ENCODE assay signal across 13 mouse cellular contexts in the genomic region with DNA sequence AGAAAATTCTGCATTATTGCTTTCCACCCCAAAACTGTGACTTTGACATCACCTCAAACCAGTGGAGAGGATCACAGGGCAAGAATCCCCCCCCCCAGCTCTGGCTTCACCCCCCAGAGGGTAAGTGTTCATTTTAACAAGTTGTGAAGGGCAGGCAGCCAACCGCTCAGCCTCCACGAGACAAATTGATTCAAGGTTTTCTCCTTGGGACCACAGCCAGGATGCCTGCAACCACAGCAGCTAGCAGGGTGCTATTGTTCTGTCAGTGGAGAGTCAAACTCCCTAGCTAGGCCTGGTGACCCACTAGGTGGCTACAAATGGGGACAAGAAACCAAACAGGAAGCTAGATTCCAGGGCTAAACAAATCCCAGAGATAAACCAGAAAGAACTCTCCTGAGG.
A peak's percentile ranks its signal among the peaks of the same experiment; 100 is the strongest.
DNase-seq lines count a peak whose midpoint lies in the region; ATAC-seq lines count a peak whose summit lies in the region.
"Had no signal": no experiment of that assay in that cellular context is flagged by ENCODE, and none has a peak within 500 bp of the region (broad histone marks: within the 10 kb centered on the region; RNA-seq: fewer than 3 reads in every experiment).

No protein-coding gene starts in this region.

- no peaks in the 10 kb centered on the region for H3K36me3 ChIP-seq in heart, embryonic 11.5 days (ENCODE audit: control insufficient read depth, insufficient read depth, low read length)
- no peaks in the 10 kb centered on the region for H3K36me3 ChIP-seq in midbrain, embryonic 15.5 days (replicated peaks)
- H3K36me3 ChIP-seq in midbrain, embryonic 11.5 days (ENCODE audit: control insufficient read depth, insufficient read depth, low read length): no peaks in the 10 kb centered on the region
- H3K36me3 ChIP-seq in neural tube, embryonic 15.5 days: no peaks in the 10 kb centered on the region

- DNase-seq in heart, adult 18-20 months: peak; percentile 35 to 36
- no peak for DNase-seq in midbrain, embryonic 11.5 days (ENCODE audit: low spot score, missing footprints)
- DNase-seq in adrenal gland, postnatal 36 days: peak; percentile 87 to 88
- DNase-seq: cerebellum, adult 8-10 months; layer of hippocampus, adult 9-11 months; spleen, adult 18-20 months had no signal

- no peak overlapping the region for H3K4me3 ChIP-seq in heart, embryonic 11.5 days (ENCODE audit: low read depth, low read length)
- no peak overlapping the region for H3K4me3 ChIP-seq in midbrain, embryonic 15.5 days
- H3K4me3 ChIP-seq in midbrain, embryonic 11.5 days (ENCODE audit: low read depth, low read length): no peak overlapping the region
- H3K4me3 ChIP-seq in neural tube, embryonic 15.5 days (replicated peaks): no peak overlapping the region

- no peaks in the 10 kb centered on the region for H3K27me3 ChIP-seq in heart, embryonic 11.5 days (ENCODE audit: control insufficient read depth, insufficient read depth, low read length)
- no peaks in the 10 kb centered on the region for H3K27me3 ChIP-seq in midbrain, embryonic 15.5 days (replicated peaks)
- no peaks in the 10 kb centered on the region for H3K27me3 ChIP-seq in midbrain, embryonic 11.5 days (ENCODE audit: control insufficient read depth, insufficient read depth, low read length)
- H3K27me3 ChIP-seq in neural tube, embryonic 15.5 days (replicated peaks): no peaks in the 10 kb centered on the region
- H3K27me3 ChIP-seq: CH12.LX had no signal

- no peak for ATAC-seq in heart, embryonic 11.5 days (replicated peaks; ENCODE audit: insufficient number of reproducible peaks, low FRiP score, low TSS enrichment)
- ATAC-seq in midbrain, embryonic 15.5 days (replicated peaks): 0 out of 2 replicates have a peak, but pooled peaks have one; percentile 37
- ATAC-seq in midbrain, embryonic 11.5 days (ENCODE audit: low FRiP score): no peak
- ATAC-seq in neural tube, embryonic 15.5 days (ENCODE audit: low FRiP score): peak; percentile 69; the same call in 1 of the 2 replicates
- ATAC-seq in megakaryocyte progenitor cell, adult 5-6 weeks (replicated peaks; ENCODE audit: poor library complexity): no peak
- no peak for ATAC-seq in megakaryocyte, adult 5-6 weeks (ENCODE audit: poor library complexity, severe bottlenecking)

- H3K9me3 ChIP-seq in heart, embryonic 11.5 days (replicated peaks; ENCODE audit: control insufficient read depth, low read length): no peaks in the 10 kb centered on the region
- no peaks in the 10 kb centered on the region for H3K9me3 ChIP-seq in midbrain, embryonic 15.5 days
- H3K9me3 ChIP-seq in midbrain, embryonic 11.5 days (ENCODE audit: control insufficient read depth, low read length): no peaks in the 10 kb centered on the region
- no peaks in the 10 kb centered on the region for H3K9me3 ChIP-seq in neural tube, embryonic 15.5 days (replicated peaks)

- peaks cover 11% of the 10 kb centered on the region for H3K4me1 ChIP-seq in heart, embryonic 11.5 days (ENCODE audit: control insufficient read depth, insufficient read depth, low read length)
- H3K4me1 ChIP-seq in midbrain, embryonic 15.5 days: no peaks in the 10 kb centered on the region
- no peaks in the 10 kb centered on the region for H3K4me1 ChIP-seq in midbrain, embryonic 11.5 days (ENCODE audit: control insufficient read depth, insufficient read depth, low read length)
- no peaks in the 10 kb centered on the region for H3K4me1 ChIP-seq in neural tube, embryonic 15.5 days

- H3K9ac ChIP-seq in heart, embryonic 11.5 days (ENCODE audit: low read depth, low read length): no peak overlapping the region
- H3K9ac ChIP-seq in midbrain, embryonic 15.5 days: no peak overlapping the region
- H3K9ac ChIP-seq in midbrain, embryonic 11.5 days (ENCODE audit: low read length): no peak overlapping the region
- no peak overlapping the region for H3K9ac ChIP-seq in neural tube, embryonic 15.5 days (replicated peaks)
- H3K9ac ChIP-seq: liver, embryonic 14.5 days had no signal

- no peak overlapping the region for H3K4me2 ChIP-seq in heart, embryonic 11.5 days
- H3K4me2 ChIP-seq in midbrain, embryonic 15.5 days: no peak overlapping the region
- H3K4me2 ChIP-seq in midbrain, embryonic 11.5 days: no peak overlapping the region
- no peak overlapping the region for H3K4me2 ChIP-seq in neural tube, embryonic 15.5 days

- 44% methylated on average over 2 of the region's 2 CpGs for WGBS in heart, embryonic 11.5 days (ENCODE audit: insufficient replicate concordance)
- 30% methylated on average over 2 of the region's 2 CpGs for WGBS in midbrain, embryonic 15.5 days
- 48% methylated on average over 2 of the region's 2 CpGs for WGBS in midbrain, embryonic 11.5 days
- 59% methylated on average over 2 of the region's 2 CpGs for WGBS in neural tube, embryonic 15.5 days

- H3K27ac ChIP-seq in heart, embryonic 11.5 days (ENCODE audit: low read depth, low read length): no peak overlapping the region
- H3K27ac ChIP-seq in midbrain, embryonic 15.5 days: no peak overlapping the region
- H3K27ac ChIP-seq in midbrain, embryonic 11.5 days (ENCODE audit: low read depth, low read length): no peak overlapping the region
- H3K27ac ChIP-seq in neural tube, embryonic 15.5 days (replicated peaks): no peak overlapping the region
- H3K27ac ChIP-seq: liver, embryonic 14.5 days had no signal

Comparison
In these comparisons a context has a peak if more than half of its experiments do, and no peak if none do; other contexts are left out.
1. ATAC-seq: peak in midbrain, embryonic 15.5 days (single experiment) and neural tube, embryonic 15.5 days (single experiment); none in heart, embryonic 11.5 days (single experiment), midbrain, embryonic 11.5 days (single experiment), megakaryocyte progenitor cell, adult 5-6 weeks (single experiment) and megakaryocyte, adult 5-6 weeks (single experiment).